Mouse (Mus musculus) intestine, embryonic 14.5 days (tissue): ENCODE measurements at regions not wholly inside any gene's neighbourhood (a gene's known extent, or its start where the extent isn't known, plus 50 kb on each side); places are given as distances from the start of the nearest gene placed in this dataset.
"Not testable (repeated sequence)": the region's sequence is repeated elsewhere in the genome, so short reads cannot be mapped to it uniquely, and the experiment has no call there.

Experiments used
- ATAC-seq: fragments of 200-750 bp; cut with Nextera tagmentation; replicated peaks from 2 replicates; pipeline ENCODE4 v1.8.0; 2017; ENCODE audit warnings: low read depth, moderate number of reproducible peaks, moderate TSS enrichment, moderate library complexity; ENCODE audit not compliant: low FRiP score, low TSS enrichment
- DNase-seq: peaks from one replicate; pipeline ENCODE4 v3.0.0-alpha.2; 2018; ENCODE audit warnings: low spot score
- H3K27ac ChIP-seq: fragments of 300-500 bp; sonication (generic); 2 replicates; pipeline ENCODE4 v1.5.1; 2014; ENCODE audit warnings: low read depth, mild to moderate bottlenecking, control low read depth
- H3K27me3 ChIP-seq: fragments of 300-500 bp; sonication (generic); replicated peaks from 2 replicates; pipeline ENCODE4 v1.6.1; 2014; ENCODE audit warnings: low read length, control low read depth; ENCODE audit not compliant: control insufficient read depth, insufficient read depth
- H3K36me3 ChIP-seq: fragments of 300-500 bp; sonication (generic); 2 replicates; pipeline ENCODE4 v1.6.1; 2014; ENCODE audit warnings: low read length, control low read depth; ENCODE audit not compliant: control insufficient read depth, insufficient read depth
- H3K4me1 ChIP-seq: fragments of 300-500 bp; sonication (generic); replicated peaks from 2 replicates; pipeline ENCODE4 v1.6.1; 2014; ENCODE audit warnings: low read length, control low read depth, mixed read lengths; ENCODE audit not compliant: control insufficient read depth, insufficient read depth
- H3K4me2 ChIP-seq: fragments of 300-500 bp; sonication (generic); 2 replicates; pipeline ENCODE4 v1.6.1; 2014; ENCODE audit warnings: low read length
- H3K4me3 ChIP-seq: fragments of 300-500 bp; sonication (generic); 2 replicates; pipeline ENCODE4 v1.5.1; 2014; ENCODE audit warnings: low read depth, low read length, control low read depth, mixed read lengths
- H3K9ac ChIP-seq: fragments of 300-500 bp; sonication (generic); 2 replicates; pipeline ENCODE4 v1.6.1; 2014; ENCODE audit warnings: mild to moderate bottlenecking, low read length
- H3K9me3 ChIP-seq: fragments of 300-500 bp; sonication (generic); 2 replicates; pipeline ENCODE4 v1.6.1; 2016; ENCODE audit warnings: low read length, control low read depth; ENCODE audit not compliant: control insufficient read depth
- WGBS: fragments of 180-500 bp; shearing (Covaris S2); extraction: QIAGEN DNeasy Blood & Tissue Kit; methylation state at CpG from one replicate; pipeline ENCODE4 v1.1.7; 2014; 5-methylcytosine and 5-hydroxymethylcytosine counted together

- no peaks in the 10 kb centered on the region for H3K36me3 ChIP-seq
- no peak for ATAC-seq
Observed at GRCm38 (mm10) chr6:4149663-4150062, 62.9 kb upstream of the Bet1 start.

GRCm38 (mm10) chr6:4158293-4158692, 71.5 kb upstream of the Bet1 start:
- Histone ChIP-seq H3K4me2 (no peak overlapping the region), H3K4me3 (no peak overlapping the region), H3K36me3 (no peaks in the 10 kb centered on the region), H3K27me3 (no peaks in the 10 kb centered on the region), H3K9ac (no peak overlapping the region), H3K4me1 (no peaks in the 10 kb centered on the region), H3K27ac (no peak overlapping the region), H3K9me3 (no peaks in the 10 kb centered on the region)
- DNase-seq: no peak
- ATAC-seq: no peak
- 69% methylated on average over 2 of the region's 2 CpGs for WGBS

More at GRCm38 (mm10) chr6:4149663-4150062, 62.9 kb upstream of the Bet1 start:
- DNase-seq: no peak
- 69% methylated on average over 4 of the region's 4 CpGs for WGBS
- Histone ChIP-seq H3K4me2 (no peak overlapping the region), H3K27ac (no peak overlapping the region), H3K27me3 (no peaks in the 10 kb centered on the region), H3K4me1 (no peaks in the 10 kb centered on the region), H3K9me3 (no peaks in the 10 kb centered on the region), H3K4me3 (no peak overlapping the region), H3K9ac (no peak overlapping the region)

GRCm38 (mm10) chr6:4163733-4164132, 77.0 kb upstream of the Bet1 start:
- H3K9ac ChIP-seq: no peak overlapping the region
- no peak overlapping the region for H3K4me2 ChIP-seq
- ATAC-seq: no peak
- DNase-seq: no peak
- no peak overlapping the region for H3K4me3 ChIP-seq
- no peaks in the 10 kb centered on the region for H3K4me1 ChIP-seq
- H3K9me3 ChIP-seq: no peaks in the 10 kb centered on the region
- 67% methylated on average over 1 of the region's 1 CpGs for WGBS
- no peak overlapping the region for H3K27ac ChIP-seq
- no peaks in the 10 kb centered on the region for H3K27me3 ChIP-seq
- no peaks in the 10 kb centered on the region for H3K36me3 ChIP-seq

- 84% methylated on average over 4 of the region's 4 CpGs for WGBS
- H3K27ac ChIP-seq: no peak overlapping the region
- DNase-seq: no peak
- H3K4me1 ChIP-seq: no peaks in the 10 kb centered on the region
- no peak overlapping the region for H3K9ac ChIP-seq
- H3K9me3 ChIP-seq: no peaks in the 10 kb centered on the region
- H3K36me3 ChIP-seq: no peaks in the 10 kb centered on the region
- H3K27me3 ChIP-seq: no peaks in the 10 kb centered on the region
- no peak overlapping the region for H3K4me3 ChIP-seq
- H3K4me2 ChIP-seq: no peak overlapping the region
- ATAC-seq: no peak
Observed at GRCm38 (mm10) chr6:4167112-4167511, 80.3 kb upstream of the Bet1 start.

GRCm38 (mm10) chr6:4167757-4168156, 81.0 kb upstream of the Bet1 start:
- no peak for ATAC-seq
- H3K9ac ChIP-seq: no peak overlapping the region
- no peaks in the 10 kb centered on the region for H3K27me3 ChIP-seq
- no peaks in the 10 kb centered on the region for H3K9me3 ChIP-seq
- H3K27ac ChIP-seq: no peak overlapping the region
- no peak for DNase-seq
- H3K4me2 ChIP-seq: no peak overlapping the region
- H3K36me3 ChIP-seq: no peaks in the 10 kb centered on the region
- H3K4me3 ChIP-seq: no peak overlapping the region
- no peaks in the 10 kb centered on the region for H3K4me1 ChIP-seq

GRCm38 (mm10) chr6:4171561-4171960, 84.8 kb upstream of the Bet1 start:
- Histone ChIP-seq H3K9ac (no peak overlapping the region), H3K9me3 (no peaks in the 10 kb centered on the region), H3K4me3 (no peak overlapping the region), H3K27ac (no peak overlapping the region), H3K4me1 (no peaks in the 10 kb centered on the region), H3K4me2 (no peak overlapping the region), H3K36me3 (no peaks in the 10 kb centered on the region), H3K27me3 (no peaks in the 10 kb centered on the region)
- DNase-seq (no peak), ATAC-seq (no peak)
- WGBS: 62% methylated on average over 4 of the region's 4 CpGs

GRCm38 (mm10) chr6:4187683-4188082, 100.9 kb upstream of the Bet1 start:
- H3K27ac ChIP-seq: no peak overlapping the region
- no peaks in the 10 kb centered on the region for H3K27me3 ChIP-seq
- no peaks in the 10 kb centered on the region for H3K36me3 ChIP-seq
- no peaks in the 10 kb centered on the region for H3K9me3 ChIP-seq
- ATAC-seq (no peak), DNase-seq (no peak)
- H3K4me3 ChIP-seq: no peak overlapping the region
- no peak overlapping the region for H3K9ac ChIP-seq
- 82% methylated on average over 4 of the region's 4 CpGs for WGBS
- H3K4me1 ChIP-seq: no peaks in the 10 kb centered on the region
- no peak overlapping the region for H3K4me2 ChIP-seq

GRCm38 (mm10) chr6:4190976-4191375, 104.2 kb upstream of the Bet1 start:
- not testable (repeated sequence) for H3K9me3 ChIP-seq, H3K4me1 ChIP-seq, H3K9ac ChIP-seq, H3K27me3 ChIP-seq, H3K4me3 ChIP-seq, ATAC-seq, H3K4me2 ChIP-seq, DNase-seq, H3K36me3 ChIP-seq, H3K27ac ChIP-seq
- WGBS: 58% methylated on average over 5 of the region's 5 CpGs

GRCm38 (mm10) chr6:4193286-4193685, 106.5 kb upstream of the Bet1 start:
- no peaks in the 10 kb centered on the region for H3K9me3 ChIP-seq
- H3K4me2 ChIP-seq: no peak overlapping the region
- no peak overlapping the region for H3K27ac ChIP-seq
- no peak for ATAC-seq
- WGBS: 89% methylated on average over 5 of the region's 5 CpGs
- DNase-seq: no peak
- no peak overlapping the region for H3K9ac ChIP-seq
- H3K4me3 ChIP-seq: no peak overlapping the region
- H3K27me3 ChIP-seq: no peaks in the 10 kb centered on the region
- H3K4me1 ChIP-seq: no peaks in the 10 kb centered on the region
- no peaks in the 10 kb centered on the region for H3K36me3 ChIP-seq
